Mouse (Mus musculus) ovary, adult 18-20 months (tissue): ENCODE measurements around the gene Gm1604a.
"Not testable (repeated sequence)": the region's sequence is repeated elsewhere in the genome, so short reads cannot be mapped to it uniquely, and the experiment has no call there.

Experiments
- DNase-seq: peaks from one replicate; pipeline ENCODE4 v3.0.0; 2022; ENCODE audit warnings: low spot score, mixed read lengths

Gene Gm1604a

DNA sequence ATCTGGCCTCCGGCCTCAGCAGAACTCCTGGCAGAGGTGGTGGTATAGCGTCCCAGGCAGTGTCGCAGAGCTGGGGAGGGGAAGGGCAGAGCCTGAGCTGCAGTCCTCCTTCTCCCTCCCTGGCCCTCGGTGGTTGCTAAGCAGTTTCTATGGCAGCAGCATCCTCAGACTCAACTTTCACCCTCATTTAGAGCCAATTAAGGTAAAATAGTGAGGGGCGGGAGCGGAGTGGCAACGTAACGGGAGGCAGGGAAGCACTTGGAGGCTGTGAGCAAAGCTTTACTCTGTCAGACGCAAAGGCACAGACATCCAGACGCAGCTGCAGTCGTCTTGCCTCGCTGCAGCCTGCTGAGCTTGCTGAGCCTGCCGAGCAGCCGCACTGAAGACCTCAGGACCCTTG lies at the start of gene Gm1604a:
TSS of gene Gm1604a (plus strand) at position 312 of the 400 bp plus-strand sequence.
- not testable (repeated sequence) for DNase-seq

DNA sequence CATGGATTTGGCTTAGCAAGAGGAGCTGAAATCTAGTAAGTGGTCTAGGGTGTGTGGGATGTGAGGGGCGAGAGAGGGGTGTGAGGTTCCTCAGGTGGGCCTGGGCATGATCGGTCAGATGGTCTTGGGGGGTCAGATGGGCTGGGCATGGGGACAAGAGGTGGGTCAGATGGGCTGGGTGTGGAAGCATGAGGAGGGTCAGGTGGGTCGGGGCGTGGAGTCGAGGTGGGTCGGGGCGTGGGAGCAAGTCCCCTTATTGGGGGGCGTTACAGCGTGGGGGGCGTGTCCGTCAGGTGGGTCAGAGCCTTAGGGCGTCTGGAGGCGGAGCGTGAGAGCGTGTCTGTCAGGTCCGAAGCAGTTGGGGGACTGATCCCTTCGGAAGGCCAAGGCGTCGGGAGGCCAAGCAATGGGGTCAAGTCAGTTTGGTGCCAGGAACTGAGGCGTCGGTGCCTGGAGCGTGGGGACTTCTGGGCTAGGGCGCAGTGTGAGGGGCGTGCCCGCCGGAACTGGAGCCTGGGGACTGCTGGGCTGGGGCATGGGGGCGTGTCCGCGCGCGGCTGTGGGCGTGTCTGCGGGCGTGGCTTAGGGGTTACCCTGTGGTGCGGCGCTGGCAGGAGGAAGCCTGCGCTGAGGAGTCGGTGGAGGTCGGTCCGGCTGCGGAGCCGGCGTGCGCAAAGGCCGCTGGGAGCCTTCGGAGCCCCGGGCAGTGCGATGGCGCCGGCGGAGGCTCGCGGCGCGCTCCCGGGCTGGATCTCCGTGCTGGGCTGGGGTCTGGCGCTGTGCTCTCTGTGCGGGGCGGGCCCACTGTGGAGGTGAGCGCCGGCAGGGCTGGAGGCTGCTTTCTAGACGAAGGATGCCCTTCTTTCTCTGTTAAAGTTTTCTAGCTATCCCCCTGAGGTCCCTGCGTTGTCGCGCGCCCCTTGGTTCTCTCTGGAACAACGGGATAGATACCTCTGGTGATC lies 46.8 kb upstream of the Gm1604a start, which contains the start of gene Gm49721:
TSS of gene Gm49721 (plus strand) at position 618 of the 962 bp plus-strand sequence.
- peak; percentile 63 for DNase-seq

DNA sequence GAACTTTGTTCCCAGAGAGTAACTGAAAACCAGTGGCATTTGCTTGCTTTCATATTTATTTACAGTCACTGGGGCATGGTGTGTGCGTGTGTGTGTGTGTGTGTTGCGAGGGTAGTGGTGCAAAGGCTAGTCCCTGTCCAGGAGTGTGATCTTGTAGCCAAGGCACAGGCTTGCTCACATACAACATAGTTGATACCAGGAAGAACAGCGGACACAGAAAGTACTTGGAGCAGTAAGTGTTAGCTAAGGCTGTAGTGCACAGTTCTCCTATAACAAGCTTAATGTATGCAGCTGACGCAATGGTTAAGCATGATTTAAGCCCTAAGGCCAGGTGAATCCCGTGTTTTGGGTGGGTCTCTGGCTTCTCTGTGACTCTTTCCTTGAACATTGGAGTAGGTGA lies 46.0 kb upstream of the Gm1604a start:
- DNase-seq = not testable (repeated sequence)

DNA sequence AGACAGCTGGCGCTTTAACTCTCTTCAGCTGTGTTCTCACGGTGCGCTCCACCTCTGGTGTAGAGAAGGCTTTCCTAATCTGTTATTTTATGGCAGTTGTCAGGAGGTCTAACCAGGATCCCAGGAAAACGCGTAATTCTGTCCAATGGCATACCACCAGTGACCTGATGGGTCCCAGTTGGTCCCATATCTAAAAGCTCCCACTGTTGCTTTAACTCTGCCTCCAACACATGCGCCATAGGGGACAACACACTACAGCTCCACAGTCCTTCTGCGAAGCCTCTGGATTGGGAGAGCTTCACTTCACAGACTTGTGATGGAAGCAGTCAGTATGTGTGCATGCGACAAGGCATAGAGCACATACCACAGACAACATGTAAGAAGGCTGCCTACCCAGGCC lies 45.2 kb upstream of the Gm1604a start:
- DNase-seq = not testable (repeated sequence)

DNA sequence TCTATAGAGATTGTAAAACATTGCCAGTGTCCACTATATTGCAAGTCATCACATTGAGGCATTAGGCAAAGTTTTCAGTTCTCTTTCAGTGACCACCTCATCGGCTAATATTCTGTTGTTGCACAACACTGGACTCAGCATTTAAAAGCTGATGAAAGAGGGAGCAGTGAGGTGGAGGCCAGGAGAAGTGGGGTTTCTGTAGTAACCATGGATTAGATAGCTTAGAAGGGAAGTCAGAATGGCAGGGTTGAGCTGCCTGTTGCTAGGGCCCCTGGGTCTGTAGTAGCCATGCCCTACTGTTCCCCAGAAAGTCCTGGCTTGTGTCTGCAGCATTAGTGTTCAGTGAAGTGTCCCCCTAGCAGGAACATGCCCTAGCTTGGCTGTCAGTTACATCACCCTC lies 39.2 kb upstream of the Gm1604a start:
- DNase-seq = not testable (repeated sequence)

DNA sequence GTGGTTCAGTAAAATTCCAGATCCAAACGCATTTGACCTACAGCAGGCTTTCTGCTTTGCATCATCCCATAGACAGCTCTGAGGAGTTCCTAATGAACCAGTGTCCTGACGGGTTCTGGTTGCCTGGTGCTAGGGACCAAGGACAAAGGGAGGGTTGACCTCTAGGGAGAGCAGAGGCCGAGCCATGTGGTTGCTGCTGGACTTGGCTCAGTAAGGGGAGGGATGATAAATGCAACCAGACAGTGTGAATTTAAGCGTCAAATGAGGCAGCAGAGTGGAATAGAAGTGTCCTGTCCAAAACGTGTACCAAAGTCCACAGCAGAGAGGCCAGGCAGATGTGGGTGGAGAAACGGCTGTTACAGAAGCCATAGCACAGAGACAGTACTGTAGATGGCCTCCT lies 29.9 kb upstream of the Gm1604a start:
- not testable (repeated sequence) for DNase-seq

DNA sequence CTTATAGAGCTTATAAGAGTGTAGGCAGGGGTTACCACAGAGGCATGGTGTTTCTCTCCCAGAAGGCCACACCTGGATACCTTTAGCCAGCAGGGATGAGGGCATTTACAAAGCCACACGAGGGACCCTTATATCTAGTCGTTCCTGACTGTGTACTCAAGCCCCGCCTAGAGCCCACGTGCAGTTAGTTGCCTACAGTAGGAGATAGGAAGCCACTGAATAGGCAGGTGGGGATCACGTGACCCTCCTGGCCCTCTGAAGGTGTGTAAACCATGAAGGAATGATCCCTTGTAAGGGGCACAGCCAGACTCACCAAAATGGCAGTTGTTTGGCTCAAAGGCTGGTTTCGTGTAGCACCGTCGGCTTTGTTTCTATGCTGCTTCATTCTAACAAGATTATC lies 28.5 kb upstream of the Gm1604a start:
- DNase-seq = not testable (repeated sequence)

DNA sequence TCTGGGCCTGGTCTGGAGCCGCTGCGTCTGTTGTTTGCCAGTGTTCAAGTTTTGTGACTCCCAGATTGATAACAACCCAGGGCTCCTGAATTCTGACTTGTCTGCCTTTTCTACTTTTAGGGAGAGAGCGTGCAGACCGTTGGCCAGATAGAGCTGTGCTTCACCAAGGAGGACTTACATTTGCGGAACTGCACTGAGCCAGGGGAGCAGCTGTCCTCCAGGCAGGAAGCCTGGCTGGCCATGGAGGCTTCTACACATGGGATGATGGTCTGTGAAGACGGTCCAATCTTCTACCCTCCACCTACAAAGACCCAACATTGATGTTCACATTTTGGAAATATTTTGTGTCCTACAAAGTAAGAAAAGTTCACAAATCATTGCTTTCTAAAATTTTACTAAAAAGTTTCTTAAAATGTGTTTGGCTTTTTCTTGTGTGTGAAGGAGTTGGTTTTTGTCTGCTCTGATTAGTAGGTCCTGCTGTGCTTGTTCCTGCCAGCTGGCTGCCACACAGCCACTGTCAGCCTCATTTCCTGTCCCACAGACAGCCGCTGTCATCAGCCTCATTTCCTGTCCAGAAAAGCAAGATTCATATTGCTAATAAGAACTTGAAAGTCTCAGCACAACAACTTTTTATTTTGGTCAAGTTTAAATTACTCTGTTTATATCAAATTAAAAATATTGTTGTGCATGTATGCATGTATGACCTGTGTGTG lies 27.4 kb upstream of the Gm1604a start:
- not testable (repeated sequence) for DNase-seq

DNA sequence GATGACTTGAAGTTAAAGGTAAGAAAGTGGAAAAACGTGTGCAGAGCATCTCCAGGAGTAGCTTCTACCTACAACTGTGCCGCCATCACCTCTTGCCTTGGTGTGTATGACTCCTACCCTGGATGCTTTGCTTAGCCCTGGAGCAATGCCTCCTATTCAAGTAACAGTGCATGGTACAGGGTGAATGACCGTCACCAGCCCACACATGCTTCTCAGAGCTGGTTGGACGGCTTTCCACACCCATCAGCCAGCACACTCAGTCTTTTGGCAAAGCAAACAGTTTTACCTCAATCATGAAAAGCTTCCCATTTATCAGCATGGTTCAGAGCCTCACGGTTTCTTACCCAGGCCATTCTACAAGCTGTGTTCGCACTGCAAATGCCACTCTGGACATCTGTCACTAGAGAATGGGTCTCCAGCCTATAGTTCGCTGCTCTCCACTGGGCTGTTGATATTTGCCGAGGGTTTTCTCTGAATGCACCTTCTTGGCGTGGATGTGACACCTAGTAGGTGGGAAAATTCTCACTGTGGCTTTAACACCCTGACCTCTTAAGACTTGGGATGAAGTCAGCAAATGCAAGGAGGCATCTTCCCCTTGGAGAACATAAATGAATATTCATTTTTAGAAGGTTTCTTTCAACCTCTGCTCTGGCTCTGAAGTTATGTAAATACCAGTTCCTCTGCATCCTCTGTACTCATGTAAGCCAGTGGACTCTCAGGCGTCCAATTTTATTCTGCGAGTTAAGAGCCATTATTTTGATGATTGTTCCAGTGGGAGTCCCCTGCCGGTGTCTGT lies 23.4 kb upstream of the Gm1604a start:
- not testable (repeated sequence) for DNase-seq

DNA sequence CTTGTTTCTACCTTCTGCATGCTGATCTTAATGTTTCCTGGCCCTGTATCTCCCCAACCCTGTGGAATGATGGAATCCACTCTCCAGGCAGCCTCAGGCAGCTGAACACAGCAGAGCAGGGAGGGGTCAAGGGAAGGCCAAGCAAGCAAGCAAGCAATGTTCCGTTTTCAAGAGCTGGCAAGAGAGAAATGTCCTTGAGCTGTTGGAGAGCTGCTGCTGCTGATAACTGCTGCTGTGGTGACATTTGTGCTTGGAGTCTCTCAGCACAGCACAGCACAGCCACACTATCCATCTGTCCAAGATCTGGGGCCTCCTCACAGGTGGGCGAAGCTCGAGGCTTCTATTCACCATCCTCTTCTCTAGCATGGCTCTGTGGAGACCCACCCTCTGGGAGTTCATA lies 22.0 kb upstream of the Gm1604a start:
- DNase-seq = not testable (repeated sequence)

DNA sequence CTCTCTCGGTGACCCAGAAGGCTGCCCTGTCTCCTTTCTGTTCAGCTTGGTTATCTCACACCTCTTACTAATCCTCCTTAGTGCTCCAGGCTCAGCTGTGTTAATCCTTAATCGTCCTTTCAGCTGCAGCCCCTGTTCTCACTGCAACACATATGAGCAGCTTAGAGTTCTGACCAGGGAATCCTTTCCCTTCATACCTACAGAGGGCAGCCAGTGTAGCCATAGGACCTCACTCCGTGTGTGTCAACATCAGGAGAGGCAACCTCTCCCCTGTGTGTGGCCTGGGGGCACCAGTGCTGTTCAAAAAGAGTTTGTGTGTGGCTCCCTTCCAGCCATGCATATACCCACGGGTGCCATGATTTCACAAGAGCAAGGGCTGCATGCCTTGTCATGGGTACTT lies 19.7 kb upstream of the Gm1604a start:
- DNase-seq = not testable (repeated sequence)

DNA sequence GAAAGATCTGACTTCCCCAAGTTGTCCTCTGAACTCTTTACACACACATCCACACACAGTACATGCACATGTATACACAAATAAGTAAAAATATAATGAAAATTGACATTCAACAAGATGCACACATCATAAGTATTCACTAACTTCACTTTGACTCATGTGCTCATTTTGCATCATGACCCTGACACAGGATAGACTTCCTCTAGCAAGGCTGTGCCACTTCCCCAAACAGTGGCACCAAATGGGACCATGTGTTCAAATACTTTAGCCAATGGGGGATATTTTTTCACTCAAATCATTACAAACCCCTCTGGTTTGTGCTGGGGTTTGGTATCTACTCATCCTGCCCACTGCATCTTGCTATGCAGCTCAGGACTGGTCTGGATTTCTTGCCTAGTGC lies 16.5 kb upstream of the Gm1604a start:
- DNase-seq = not testable (repeated sequence)

DNA sequence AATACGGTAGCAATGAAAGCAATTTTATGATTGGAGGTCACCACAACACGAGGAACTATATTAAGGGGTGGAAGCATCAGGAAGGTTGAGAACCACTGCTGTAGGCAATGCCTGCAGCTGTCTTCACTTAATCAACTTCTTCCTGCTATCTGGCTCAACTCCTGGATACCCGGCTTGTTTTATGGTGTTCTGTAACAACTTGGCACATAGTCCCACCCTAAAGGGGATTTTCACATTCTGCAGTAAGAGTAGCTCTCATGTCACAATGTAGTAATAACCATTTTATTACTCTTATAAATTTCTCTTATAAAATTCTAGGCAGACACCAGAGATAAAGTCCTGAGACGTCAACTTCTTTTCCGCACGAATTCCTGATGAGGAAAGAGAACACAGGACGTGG lies 15.9 kb upstream of the Gm1604a start:
- not testable (repeated sequence) for DNase-seq

DNA sequence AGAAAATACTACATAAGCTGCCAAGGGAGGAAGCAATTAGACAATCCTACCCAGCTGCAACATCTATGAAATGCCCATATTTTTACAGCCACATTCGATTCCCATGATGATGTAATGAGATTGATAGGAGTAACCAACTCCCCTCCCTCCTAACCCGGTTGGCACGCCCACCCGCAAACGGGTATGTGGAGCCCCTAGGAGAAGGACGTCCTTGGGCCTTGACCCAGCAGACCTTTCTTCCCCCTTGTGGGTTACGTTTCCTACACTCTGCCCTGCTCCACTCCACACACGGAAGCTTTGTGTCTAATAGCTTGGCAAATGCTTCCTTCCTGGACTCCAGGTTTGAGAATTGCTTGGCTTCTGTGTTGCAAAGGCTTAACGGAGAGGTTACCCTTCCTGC lies 15.5 kb upstream of the Gm1604a start:
- not testable (repeated sequence) for DNase-seq

DNA sequence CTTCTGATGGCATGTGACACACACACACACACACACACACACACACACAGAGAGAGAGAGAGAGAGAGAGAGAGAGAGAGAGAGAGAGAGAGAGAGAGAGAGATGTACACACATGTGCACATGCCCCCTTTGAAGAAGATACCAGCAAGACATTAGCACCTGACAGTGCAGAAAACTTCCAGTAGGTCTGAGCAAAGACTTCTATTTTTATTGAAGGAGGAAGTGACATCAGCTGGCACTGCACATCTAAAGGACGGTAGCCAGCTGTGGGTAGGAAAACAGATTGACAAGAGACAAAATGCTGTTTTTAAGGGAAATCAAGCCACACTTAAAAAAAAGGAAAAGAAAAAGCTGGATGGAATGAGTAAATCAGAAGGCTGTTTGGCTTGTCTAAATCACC lies 11.2 kb upstream of the Gm1604a start:
- not testable (repeated sequence) for DNase-seq

DNA sequence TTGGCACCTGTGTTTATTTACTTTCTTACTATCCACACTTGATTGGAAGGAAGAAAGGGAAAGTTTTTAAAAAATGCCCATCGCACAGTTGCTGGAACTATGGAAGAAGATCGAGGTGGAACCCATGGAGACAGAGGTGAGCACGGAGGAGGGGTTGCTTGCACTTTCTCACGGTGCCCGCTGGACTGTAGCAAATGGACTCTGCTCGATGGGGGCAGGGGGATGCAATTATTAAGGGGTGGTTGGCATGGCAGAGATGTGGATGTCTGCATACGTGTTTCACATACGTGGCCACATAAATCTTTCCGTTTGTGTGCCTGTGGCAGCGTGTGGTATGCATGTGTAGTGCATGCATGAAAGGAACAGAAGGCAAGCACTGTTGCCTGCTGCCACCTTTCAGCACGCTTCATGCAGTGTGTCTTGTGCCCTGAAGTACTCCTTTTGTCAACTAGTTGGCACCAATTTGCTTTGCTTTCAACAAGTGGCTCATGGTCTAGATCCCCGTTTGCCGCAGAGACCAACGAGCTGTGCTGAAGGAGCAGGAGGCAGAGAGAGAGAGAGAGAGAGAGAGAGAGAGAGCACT lies 487 bp downstream of the Gm1604a start:
- DNase-seq = not testable (repeated sequence)

DNA sequence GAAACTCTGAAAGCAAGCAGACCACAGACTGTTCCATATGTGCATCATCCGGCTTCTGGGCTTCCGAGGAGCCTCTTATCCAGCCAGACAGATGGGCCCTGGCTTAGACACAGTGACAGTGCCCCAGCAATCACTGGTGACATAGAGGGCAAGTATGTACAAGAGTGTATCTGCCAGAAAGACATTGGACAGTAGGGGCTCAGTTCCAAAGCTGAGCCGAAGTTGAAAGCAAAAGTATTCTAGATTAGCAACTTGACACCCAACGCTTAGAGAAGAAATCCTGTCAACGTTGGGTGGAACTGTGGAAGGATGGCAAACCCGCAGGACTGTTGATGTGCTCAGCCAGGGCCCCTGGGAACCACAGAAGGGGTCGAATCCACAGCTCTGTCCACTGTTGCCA lies 4.8 kb downstream of the Gm1604a start:
- DNase-seq = not testable (repeated sequence)

DNA sequence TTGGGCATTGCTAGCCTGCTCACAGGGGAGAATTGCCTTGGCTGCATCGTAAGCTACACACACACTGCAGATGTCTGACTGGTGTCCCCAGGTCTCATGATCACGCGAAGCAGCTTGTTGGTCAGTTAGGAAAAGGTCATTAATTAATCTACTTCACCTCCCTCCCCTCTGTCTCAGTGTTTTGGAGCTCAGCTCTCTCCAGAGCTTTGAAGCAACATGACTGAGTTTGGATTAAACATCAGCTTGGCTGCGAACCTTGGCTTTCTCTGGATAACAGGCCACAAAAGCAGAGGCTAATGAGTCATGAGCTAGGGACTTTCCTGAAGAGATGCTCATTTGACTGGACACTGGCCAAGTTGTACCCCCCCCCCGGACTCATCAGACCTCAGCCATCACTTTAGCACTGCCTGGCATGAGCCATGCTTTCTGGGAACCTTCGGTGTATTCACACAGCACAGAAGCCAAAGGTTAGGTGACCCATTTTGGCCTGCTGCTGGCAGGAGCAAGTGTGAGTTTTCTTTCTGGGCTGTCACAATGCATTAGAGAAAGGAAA lies 5.3 kb downstream of the Gm1604a start:
- DNase-seq = not testable (repeated sequence)

DNA sequence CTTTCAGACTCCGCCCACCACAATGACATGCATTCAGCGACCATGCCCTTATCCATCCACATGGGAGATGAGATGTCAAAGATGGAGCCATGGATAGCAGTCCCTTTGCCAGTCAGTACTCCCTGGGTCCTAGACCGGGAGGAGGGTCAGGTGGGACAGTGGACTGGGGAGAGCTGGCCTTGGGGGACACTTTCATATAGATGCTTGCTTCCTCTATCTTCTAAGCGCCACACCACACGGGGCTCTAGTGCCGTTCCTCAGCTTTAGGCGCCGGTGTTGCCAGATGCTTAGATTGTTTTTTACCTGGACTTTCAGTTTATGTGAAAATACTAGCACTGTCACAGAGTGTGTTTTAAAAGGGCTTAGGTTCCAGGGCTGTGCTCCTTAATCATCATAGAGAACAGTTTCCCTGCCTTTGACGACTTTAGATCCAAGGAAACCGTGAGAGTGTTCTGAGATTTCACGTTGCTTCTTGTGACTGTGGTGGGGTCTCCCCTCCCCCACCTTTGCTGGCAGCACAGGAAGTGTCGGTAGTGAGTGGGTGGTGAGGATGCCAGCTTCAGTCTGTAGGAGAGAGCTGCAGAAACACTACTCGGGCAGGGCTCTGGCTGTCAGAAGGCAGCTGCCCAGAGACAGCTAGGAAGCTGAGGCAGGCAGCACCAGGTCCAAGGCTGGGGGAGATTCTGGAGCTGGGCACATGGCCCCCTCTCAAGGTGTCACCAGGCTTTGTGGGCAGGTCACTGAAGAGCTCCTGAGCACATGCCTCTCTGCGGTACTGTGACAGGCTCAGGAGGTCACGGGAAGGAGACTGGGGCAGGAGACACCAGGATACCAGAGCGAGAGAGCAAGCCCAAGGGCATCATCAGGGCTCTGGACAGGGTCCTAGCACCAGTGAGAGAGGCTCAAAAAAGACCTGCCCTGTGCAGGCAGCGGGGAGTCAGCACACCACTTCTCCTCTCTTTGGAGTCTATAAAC lies 8.1 kb downstream of the Gm1604a start:
- DNase-seq = not testable (repeated sequence)

DNA sequence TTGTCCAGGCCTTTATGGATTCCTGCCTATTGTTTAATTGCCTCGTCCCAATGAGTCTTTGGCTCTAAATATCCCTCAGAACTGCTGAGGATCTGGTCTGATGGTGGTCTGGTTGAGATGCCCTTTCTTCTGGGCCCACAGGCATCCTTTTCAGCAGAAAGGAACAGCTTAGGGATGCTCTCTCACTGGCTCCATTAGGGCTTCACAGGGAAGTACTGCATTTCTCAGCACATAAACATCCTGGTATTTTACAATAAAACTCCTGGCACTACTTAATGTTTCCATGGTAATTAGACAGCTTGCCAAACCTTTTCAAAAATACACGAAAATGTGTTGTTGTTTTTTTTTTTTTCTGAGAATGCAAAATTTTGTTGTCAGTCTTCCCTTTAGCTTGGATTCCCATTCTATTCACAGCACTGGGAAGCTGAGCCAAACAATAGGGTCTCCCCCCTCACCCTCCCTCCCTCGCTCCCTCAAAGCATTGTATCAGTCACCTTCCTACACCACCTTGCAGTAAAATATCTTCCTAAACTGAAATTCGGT lies 43.7 kb downstream of the Gm1604a start:
- DNase-seq = not testable (repeated sequence)
